Mouse (Mus musculus) intestine, postnatal 0 days (tissue): ENCODE results near the gene 1700003F12Rik. TPM values are rescaled to one million over a fixed set of nuclear protein-coding genes. Genes with fewer than 3 reads are reported as not detected.

Source experiments
- ATAC-seq: fragments of 200-750 bp; cut with Nextera tagmentation; 2 replicates; pipeline ENCODE4 v1.8.0; 2017; ENCODE audit warnings: mild to moderate bottlenecking, moderate TSS enrichment, moderate library complexity
- H3K27ac ChIP-seq: fragments of 300-500 bp; sonication (generic); 2 replicates; pipeline ENCODE4 v1.5.1; 2014; ENCODE audit warnings: mild to moderate bottlenecking, low read depth, low read length, moderate library complexity
- H3K27me3 ChIP-seq: fragments of 300-500 bp; sonication (generic); replicated peaks from 2 replicates; pipeline ENCODE4 v1.6.1; 2014; ENCODE audit warnings: low read length, mixed read lengths; ENCODE audit not compliant: control insufficient read depth, insufficient read depth
- H3K36me3 ChIP-seq: fragments of 300-500 bp; sonication (generic); 2 replicates; pipeline ENCODE4 v1.6.1; 2014; ENCODE audit warnings: mild to moderate bottlenecking, moderate library complexity; ENCODE audit not compliant: control insufficient read depth, insufficient read depth
- H3K4me1 ChIP-seq: fragments of 300-500 bp; sonication (generic); replicated peaks from 2 replicates; pipeline ENCODE4 v1.6.1; 2014; ENCODE audit warnings: antibody characterized with exemption, low read length, mixed read lengths; ENCODE audit not compliant: control insufficient read depth, insufficient read depth
- H3K4me2 ChIP-seq: fragments of 300-500 bp; sonication (generic); replicated peaks from 2 replicates; pipeline ENCODE4 v1.6.1; 2014; ENCODE audit warnings: low read depth, mild to moderate bottlenecking, moderate library complexity
- H3K4me3 ChIP-seq: fragments of 300-500 bp; sonication (generic); 2 replicates; pipeline ENCODE4 v1.5.1; 2014; ENCODE audit warnings: low read depth, low read length
- H3K9ac ChIP-seq: fragments of 300-500 bp; sonication (generic); 2 replicates; pipeline ENCODE4 v1.6.1; 2014; ENCODE audit warnings: mild to moderate bottlenecking, low read depth, low read length
- H3K9me3 ChIP-seq: fragments of 300-500 bp; sonication (generic); 2 replicates; pipeline ENCODE4 v1.6.1; 2016; ENCODE audit warnings: mixed run types; ENCODE audit not compliant: control insufficient read depth
- CTCF ChIP-seq: sonication (generic); IDR thresholded peaks from 2 replicates; pipeline ENCODE4 v1.5.1; 2016; ENCODE audit warnings: low read depth, mild to moderate bottlenecking, control low read depth, antibody characterized with exemption, moderate library complexity
- WGBS: fragments of 180-500 bp; shearing (Covaris S2); extraction: QIAGEN DNeasy Blood & Tissue Kit; methylation state at CpG from one replicate; pipeline ENCODE4 v1.1.7; 2014; 5-methylcytosine and 5-hydroxymethylcytosine counted together
- polyA plus RNA-seq: library from polyadenylated mRNA; unstranded; fragments of >200 nt; fragmentation: Nextera tagmentation; extraction: Ambion mirVana; gene quantifications from 2 replicates; pipeline ENCODE4 v1.2.1, GENCODE M21; 2015

1700003F12Rik gene
- polyA plus RNA-seq, 1 experiment from 2014 or later: 1.6 TPM

DNA sequence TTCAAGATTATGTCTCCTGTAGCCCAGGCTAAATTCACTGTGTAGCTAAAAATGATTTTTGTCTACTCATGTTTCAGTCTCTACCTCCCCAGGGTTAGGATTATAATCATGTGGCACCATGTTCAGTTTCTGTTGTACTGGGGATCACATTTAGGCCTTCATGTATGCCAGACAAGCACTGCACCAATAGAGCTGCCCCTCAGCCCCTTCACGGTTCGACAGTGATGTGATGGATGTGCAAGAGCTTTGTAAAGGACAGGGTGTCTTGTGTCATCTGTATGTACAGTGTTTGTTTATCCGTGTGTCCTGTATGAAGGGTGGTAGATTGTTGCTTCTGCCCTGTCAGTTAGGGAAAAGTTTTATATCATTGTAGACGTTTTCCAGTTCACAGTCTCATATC lies 38.4 kb upstream of the 1700003F12Rik start:
- no peak for ATAC-seq
- no peak overlapping the region for H3K4me2 ChIP-seq
- TF ChIP-seq CTCF: no peak

GRCm38 (mm10) chr2:154510141-154510540 lies 36.7 kb upstream of the 1700003F12Rik start:
- TF ChIP-seq CTCF: no peak
- Histone ChIP-seq H3K4me2 (no peak overlapping the region), H3K27ac (no peak overlapping the region), H3K36me3 (peaks cover 18% of the 10 kb centered on the region), H3K9me3 (no peaks in the 10 kb centered on the region), H3K27me3 (no peaks in the 10 kb centered on the region), H3K4me1 (no peaks in the 10 kb centered on the region), H3K4me3 (no peak overlapping the region), H3K9ac (no peak overlapping the region)
- WGBS: 92% methylated on average over 3 of the region's 3 CpGs
- no peak for ATAC-seq

More for the DNA sequence above, 38.4 kb upstream of the 1700003F12Rik start:
- Histone ChIP-seq H3K27ac (no peak overlapping the region), H3K4me3 (no peak overlapping the region), H3K27me3 (no peaks in the 10 kb centered on the region), H3K4me1 (no peaks in the 10 kb centered on the region), H3K9me3 (no peaks in the 10 kb centered on the region), H3K36me3 (peaks cover 25% of the 10 kb centered on the region), H3K9ac (no peak overlapping the region)
- WGBS: 86% methylated on average over 4 of the region's 4 CpGs

- H3K27ac ChIP-seq: no peak overlapping the region
- WGBS: 79% methylated on average over 3 of the region's 3 CpGs
- no peaks in the 10 kb centered on the region for H3K4me1 ChIP-seq
- H3K36me3 ChIP-seq: peaks cover 36% of the 10 kb centered on the region
- H3K9me3 ChIP-seq: no peaks in the 10 kb centered on the region
- ATAC-seq: no peak
- TF ChIP-seq CTCF: no peak
- H3K4me3 ChIP-seq: no peak overlapping the region
- H3K4me2 ChIP-seq: no peak overlapping the region
- no peak overlapping the region for H3K9ac ChIP-seq
- no peaks in the 10 kb centered on the region for H3K27me3 ChIP-seq
Observed at GRCm38 (mm10) chr2:154516944-154517343, 29.9 kb upstream of the 1700003F12Rik start.

GRCm38 (mm10) chr2:154517424-154517823 lies 29.5 kb upstream of the 1700003F12Rik start:
- no peak overlapping the region for H3K27ac ChIP-seq
- no peaks in the 10 kb centered on the region for H3K4me1 ChIP-seq
- TF ChIP-seq CTCF: no peak
- 88% methylated on average over 5 of the region's 5 CpGs for WGBS
- peaks cover 39% of the 10 kb centered on the region for H3K36me3 ChIP-seq
- H3K9me3 ChIP-seq: no peaks in the 10 kb centered on the region
- no peaks in the 10 kb centered on the region for H3K27me3 ChIP-seq
- H3K9ac ChIP-seq: no peak overlapping the region
- ATAC-seq: no peak
- no peak overlapping the region for H3K4me2 ChIP-seq
- H3K4me3 ChIP-seq: no peak overlapping the region

DNA sequence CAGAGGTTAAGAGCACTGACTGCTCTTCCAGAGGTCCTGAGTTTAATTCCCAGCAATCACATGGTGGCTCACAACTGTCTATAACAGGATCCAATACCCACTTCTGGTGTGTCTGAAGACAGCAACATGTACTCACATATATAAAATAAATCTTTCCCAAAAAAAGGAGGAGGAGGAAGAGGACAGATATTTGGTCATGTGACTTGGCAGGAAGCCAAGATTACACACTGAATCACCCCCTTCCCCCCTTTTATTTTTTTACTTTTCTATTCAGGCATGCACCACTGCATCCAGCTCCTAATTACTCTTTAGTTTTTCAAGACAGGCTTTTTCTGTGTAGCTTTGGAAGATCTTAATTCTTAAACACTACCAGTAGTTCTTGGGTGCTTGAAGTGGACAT lies 25.4 kb upstream of the 1700003F12Rik start:
- Histone ChIP-seq H3K27me3 (no peaks in the 10 kb centered on the region), H3K27ac (no peak overlapping the region), H3K4me2 (no peak overlapping the region), H3K4me3 (no peak overlapping the region), H3K36me3 (peaks cover 58% of the 10 kb centered on the region), H3K9ac (no peak overlapping the region), H3K9me3 (no peaks in the 10 kb centered on the region), H3K4me1 (no peaks in the 10 kb centered on the region)
- ATAC-seq: no peak
- TF ChIP-seq CTCF: no peak

GRCm38 (mm10) chr2:154522334-154522733 lies 24.6 kb upstream of the 1700003F12Rik start:
- 89% methylated on average over 5 of the region's 5 CpGs for WGBS
- Histone ChIP-seq H3K27me3 (no peaks in the 10 kb centered on the region), H3K36me3 (peaks cover 53% of the 10 kb centered on the region), H3K27ac (no peak overlapping the region), H3K4me1 (no peaks in the 10 kb centered on the region), H3K9ac (no peak overlapping the region), H3K4me2 (no peak overlapping the region), H3K9me3 (no peaks in the 10 kb centered on the region), H3K4me3 (no peak overlapping the region)
- TF ChIP-seq CTCF: no peak
- ATAC-seq: no peak

- Histone ChIP-seq H3K4me3 (no peak overlapping the region), H3K27ac (no peak overlapping the region), H3K9me3 (no peaks in the 10 kb centered on the region), H3K9ac (no peak overlapping the region), H3K27me3 (no peaks in the 10 kb centered on the region), H3K36me3 (peaks cover 45% of the 10 kb centered on the region), H3K4me2 (no peak overlapping the region), H3K4me1 (no peaks in the 10 kb centered on the region)
- no peak for ATAC-seq
- 100% methylated on average over 2 of the region's 2 CpGs for WGBS
- TF ChIP-seq CTCF: no peak
Observed at GRCm38 (mm10) chr2:154525285-154525684, 21.6 kb upstream of the 1700003F12Rik start.
